Comparison of ENCODE assay signal across 8 mouse cellular contexts in genomic region chr6:91877885-91878651, GRCm38 (mm10). TPM values are rescaled to one million over a fixed set of nuclear protein-coding genes. Genes with fewer than 3 reads are reported as not detected.
DNase-seq lines count a peak whose midpoint lies in the region; ATAC-seq lines count a peak whose summit lies in the region.

Gene Ccdc174 (plus strand): TSS chr6:91878053.

- WGBS in hindbrain, embryonic 16.5 days, result under 1% methylated on average over 47 of the region's 47 CpGs
- under 1% methylated on average over 45 of the region's 47 CpGs for WGBS in macrophage (ENCODE audit: missing documents)

- peaks cover 12% of the 10 kb centered on the region for H3K4me1 ChIP-seq in hindbrain, embryonic 16.5 days (ENCODE audit: control insufficient read depth, insufficient read depth, low read depth, low read length)

- H3K79me2 ChIP-seq in macrophage (ENCODE audit: inconsistent target), result peaks cover 22% of the 10 kb centered on the region

- H3K9me3 ChIP-seq in hindbrain, embryonic 16.5 days (ENCODE audit: control insufficient read depth, low read length), result no peaks in the 10 kb centered on the region

- H3K27ac ChIP-seq in hindbrain, embryonic 16.5 days (ENCODE audit: low read depth, low read length), result peak within 1 kb of the TSS; percentile 79
- peak within 1 kb of the TSS; percentile 64 for H3K27ac ChIP-seq in macrophage

- peaks cover 4% of the 10 kb centered on the region; the same call in 1 of the 2 replicates for H3K36me3 ChIP-seq in hindbrain, embryonic 16.5 days (ENCODE audit: control insufficient read depth, insufficient read depth, low read length)
- H3K36me3 ChIP-seq in macrophage (ENCODE audit: inconsistent target), result peaks cover 24% of the 10 kb centered on the region

- peak within 1 kb of the TSS; percentile 100 for H3K4me3 ChIP-seq in hindbrain, embryonic 16.5 days (ENCODE audit: low read length)
- H3K4me3 ChIP-seq in macrophage (ENCODE audit: inconsistent target), result peak within 1 kb of the TSS; percentile 98

- DNase-seq in WW6 (ENCODE audit: low read depth, low spot score), result peak; percentile 89
- peak; percentile 79 to 84 for DNase-seq in cerebellum, postnatal 4 days (ENCODE audit: low spot score in 2 of 2)
- DNase-seq in gastrocnemius, adult 18-20 months (ENCODE audit: low spot score), result peak; percentile 94
- peak; percentile 95 to 96 for DNase-seq in left cerebral cortex, adult 18-20 months (ENCODE audit: low spot score in 2 of 2)
- peak; percentile 96 for DNase-seq in right cerebral cortex, adult 18-20 months
- peak; percentile 42 for DNase-seq in urinary bladder, postnatal 10 days (ENCODE audit: low spot score)

- H3K4me2 ChIP-seq in hindbrain, embryonic 16.5 days (ENCODE audit: low read length), result peak within 1 kb of the TSS; percentile 64

- ATAC-seq in hindbrain, embryonic 16.5 days, result peak; percentile 96

- peak within 1 kb of the TSS; percentile 94 for H3K9ac ChIP-seq in hindbrain, embryonic 16.5 days (ENCODE audit: low read depth, low read length)

- H3K27me3 ChIP-seq in hindbrain, embryonic 16.5 days (replicated peaks; ENCODE audit: control insufficient read depth, insufficient read depth, low read length), result no peaks in the 10 kb centered on the region; the same call in 1 of the 2 replicates

RNA-seq across cellular contexts. Expression of gene Ccdc174, which starts in this region (rescaled TPM):
- total RNA-seq in gastrocnemius, adult 18-20 months (2021), result 10 to 100 TPM in 1 of 2 experiments, 1 to 10 TPM in 1; 8.1 to 10.2 TPM
- polyA plus RNA-seq in hindbrain, embryonic 16.5 days (2015; fragmentation: Nextera tagmentation; extraction: Ambion mirVana), result 31.1 and 33.1 TPM in 2 replicates
- total RNA-seq in left cerebral cortex, adult 18-20 months (2021), result 10 to 100 TPM; 25.1 to 29.3 TPM
- 100 to 1,000 TPM in 4 of 26 experiments, 10 to 100 TPM in 22; 41.9 to 114 (median 84.2) TPM for total RNA-seq in macrophage (2018; cell fraction: chromatin; rRNA removed)
- 10 to 100 TPM; 12.1 to 23.3 (median 17.0) TPM for total RNA-seq in macrophage (2018; cell fraction: cytosol; rRNA removed)
- 10 to 100 TPM; 24.6 to 65.5 (median 31.5) TPM for total RNA-seq in macrophage (2018; cell fraction: nucleus; rRNA removed)
- polyA plus RNA-seq in macrophage (2018), result 18.8 to 61.7 TPM (median 18.9 TPM) in 3 replicates

Comparison
In these comparisons a context has a peak if more than half of its experiments do, and no peak if none do; other contexts are left out.
1. Peak in every context shown above with its lines: DNase-seq, ATAC-seq, H3K4me3 ChIP-seq and H3K27ac ChIP-seq.
2. DNase-seq: peak in every context shown above with its lines; median percentile 96 in right cerebral cortex, adult 18-20 months; 96 in left cerebral cortex, adult 18-20 months; 94 in gastrocnemius, adult 18-20 months; 89 in WW6; 82 in cerebellum, postnatal 4 days; 42 in urinary bladder, postnatal 10 days.